Mouse (Mus musculus) thymus, adult 2 months (tissue): Measurements from ENCODE around the gene Hsf2bp.

Experiments
- CTCF ChIP-seq: fragments of 200-500 bp; IDR thresholded peaks from 2 replicates; pipeline ENCODE4 v1.5.1; 2012; ENCODE audit warnings: mild to moderate bottlenecking, control low read depth, low read length, moderate library complexity, borderline replicate concordance; ENCODE audit not compliant: control insufficient read depth, poor library complexity, insufficient read depth; ENCODE audit errors: extremely low read depth
- POLR2A ChIP-seq: fragments of 200-500 bp; IDR thresholded peaks from 2 replicates; pipeline ENCODE4 v1.6.1; 2012; ENCODE audit warnings: mild to moderate bottlenecking, low read length, control low read depth, moderate library complexity; ENCODE audit not compliant: control insufficient read depth, poor library complexity, insufficient read depth; ENCODE audit errors: extremely low read depth

DNA sequence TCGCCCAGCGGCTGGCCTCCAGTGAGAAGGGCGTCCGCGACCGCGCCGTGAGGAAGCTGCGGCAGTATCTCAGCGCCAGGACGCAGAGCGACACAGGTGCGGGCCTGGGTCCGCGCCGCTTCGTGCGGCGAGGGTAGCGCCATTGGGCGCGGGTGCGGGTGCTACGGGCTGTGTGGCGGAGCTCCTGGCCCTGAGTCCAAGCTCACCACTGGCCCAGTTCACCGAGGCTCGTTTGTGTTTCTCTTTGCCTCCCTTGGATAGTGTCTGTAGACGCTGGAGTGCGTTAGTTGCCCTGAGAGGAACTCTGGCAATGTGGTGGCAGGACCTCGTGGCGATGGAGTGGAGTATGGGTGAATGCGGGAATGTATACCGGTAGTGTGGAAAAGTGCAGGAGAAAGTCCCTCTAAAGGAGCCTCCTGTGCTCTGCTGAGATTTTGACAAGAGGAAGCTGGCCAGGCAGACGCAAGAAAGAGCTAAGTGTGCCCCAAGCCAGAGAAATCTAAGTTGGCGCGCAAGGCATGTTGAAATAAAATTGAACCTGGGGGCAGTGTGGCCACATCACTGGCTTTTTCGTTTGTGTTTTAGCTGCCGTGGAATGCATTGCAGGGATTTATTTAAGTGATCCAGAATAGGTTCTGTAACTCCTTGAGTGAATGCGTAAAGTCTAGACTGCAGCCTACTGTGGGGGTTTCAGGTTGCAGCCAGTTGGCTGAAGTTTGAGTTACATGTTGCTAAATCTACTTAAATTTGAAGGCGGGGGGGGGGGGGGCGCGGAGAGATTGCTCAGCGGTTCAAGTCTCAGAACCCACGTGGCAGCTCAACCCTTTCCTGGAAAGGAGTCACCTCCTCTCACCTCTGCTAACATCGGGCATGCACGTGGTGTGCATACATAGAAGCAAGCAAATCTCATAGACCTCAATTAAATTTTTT, 625 bp upstream of the Hsf2bp start:
- TF ChIP-seq CTCF = no peak
- TF ChIP-seq POLR2A = no peak
